ENCODE assay signal across 28 mouse cellular contexts in genomic region chr2:73798136-73798535, GRCm38 (mm10). TPM values are rescaled to one million over a fixed set of nuclear protein-coding genes. Genes with fewer than 3 reads are reported as not detected.
"Had no signal": no experiment of that assay in that cellular context is flagged by ENCODE, and none has a peak within 500 bp of the region (broad histone marks: within the 10 kb centered on the region; RNA-seq: fewer than 3 reads in every experiment).

No protein-coding gene starts in this region.

- H3K9me3 ChIP-seq: heart, embryonic 13.5 days; heart, embryonic 15.5 days; hindbrain, embryonic 13.5 days; hindbrain, embryonic 15.5 days; kidney, embryonic 15.5 days; limb, embryonic 13.5 days; limb, embryonic 15.5 days; liver, embryonic 12.5 days had no signal

- H3K4me2 ChIP-seq: heart, embryonic 11.5 days; heart, embryonic 13.5 days; heart, embryonic 15.5 days; hindbrain, embryonic 13.5 days; hindbrain, embryonic 15.5 days; kidney, embryonic 15.5 days; limb, embryonic 13.5 days; limb, embryonic 15.5 days; liver, embryonic 12.5 days had no signal

- H3K4me1 ChIP-seq: heart, embryonic 13.5 days; heart, embryonic 15.5 days; hindbrain, embryonic 13.5 days; hindbrain, embryonic 15.5 days; kidney, embryonic 15.5 days; limb, embryonic 13.5 days; limb, embryonic 15.5 days; liver, embryonic 12.5 days had no signal

- H3K9ac ChIP-seq: heart, embryonic 13.5 days; heart, embryonic 15.5 days; hindbrain, embryonic 13.5 days; hindbrain, embryonic 15.5 days; kidney, embryonic 15.5 days; limb, embryonic 13.5 days; limb, embryonic 15.5 days; liver, embryonic 12.5 days; liver, embryonic 14.5 days had no signal

- H3K27me3 ChIP-seq: heart, embryonic 13.5 days; heart, embryonic 15.5 days; hindbrain, embryonic 13.5 days; hindbrain, embryonic 15.5 days; kidney, embryonic 15.5 days; limb, embryonic 13.5 days; limb, embryonic 15.5 days had no signal

- H3K4me3 ChIP-seq: heart, adult 2 months; heart, embryonic 13.5 days; heart, embryonic 15.5 days; hindbrain, embryonic 13.5 days; hindbrain, embryonic 15.5 days; kidney, embryonic 15.5 days; limb, embryonic 13.5 days; limb, embryonic 15.5 days; liver, embryonic 12.5 days had no signal

- ATAC-seq: hindbrain, postnatal 0 days; intestine, embryonic 16.5 days; liver, embryonic 12.5 days had no signal

- DNase-seq: gastrocnemius, postnatal 14 days; gastrocnemius, postnatal 36 days; heart, adult 11 months; heart, adult 2 months; heart, postnatal 14 days; heart, postnatal 36 days; kidney, adult 11 months; kidney, adult 2 months; kidney, adult 9 months; kidney, postnatal 14 days; kidney, postnatal 36 days; layer of hippocampus, adult 9-11 months; layer of hippocampus, postnatal 36 days; left cerebral cortex, postnatal 4 days had no signal

- H3K27ac ChIP-seq: heart, adult 2 months; heart, embryonic 13.5 days; heart, embryonic 15.5 days; hindbrain, embryonic 13.5 days; hindbrain, embryonic 15.5 days; hindbrain, postnatal 0 days; kidney, embryonic 15.5 days; kidney, postnatal 0 days; limb, embryonic 13.5 days; limb, embryonic 15.5 days; liver, embryonic 12.5 days; liver, embryonic 14.5 days had no signal

- H3K36me3 ChIP-seq: heart, embryonic 13.5 days; heart, embryonic 15.5 days; hindbrain, embryonic 13.5 days; hindbrain, embryonic 15.5 days; kidney, embryonic 15.5 days; limb, embryonic 13.5 days; limb, embryonic 15.5 days; liver, embryonic 12.5 days had no signal

RNA-seq across cellular contexts. Expression of gene Chn1, which starts 23.0 kb away (rescaled TPM):
- polyA plus RNA-seq: liver, adult 2 months had no signal
